Mouse (Mus musculus): Measurements from ENCODE around the gene Syk.
A peak's percentile ranks its signal among the peaks of the same experiment; 100 is the strongest.

Gene Syk

DNA sequence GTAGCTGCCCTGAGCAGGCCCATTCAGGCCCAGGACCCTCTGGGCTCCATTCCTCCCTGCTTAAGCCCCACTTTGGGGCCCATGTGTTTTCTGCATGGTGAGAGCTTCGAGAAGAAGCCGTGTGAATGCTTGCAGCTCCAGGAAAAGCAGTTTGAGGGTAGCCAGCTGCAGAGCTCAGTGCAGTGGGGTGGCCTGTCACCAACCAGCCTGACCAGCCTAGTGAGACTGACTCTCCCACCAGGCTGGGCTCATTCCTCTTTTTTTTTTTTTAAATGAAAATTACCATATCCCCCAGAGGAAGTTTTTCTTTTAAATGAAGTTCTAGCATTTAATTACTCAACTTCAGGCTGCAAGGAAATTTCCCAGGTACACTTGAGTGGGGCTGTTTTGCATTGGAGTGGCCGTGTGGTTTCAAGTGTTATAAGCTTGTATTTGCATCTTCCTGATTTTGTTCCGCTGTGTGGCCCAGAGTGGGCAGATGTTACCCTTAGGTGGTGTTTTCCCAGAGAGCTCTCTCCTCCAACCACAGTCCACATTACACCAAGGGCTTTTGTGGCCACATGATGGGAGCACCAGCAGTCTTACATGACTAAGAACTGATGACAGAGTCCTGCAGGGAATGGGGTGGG lies 17.2 kb downstream of the Syk start:
- DNase-seq (ENCODE audit: low spot score): no peak

DNA sequence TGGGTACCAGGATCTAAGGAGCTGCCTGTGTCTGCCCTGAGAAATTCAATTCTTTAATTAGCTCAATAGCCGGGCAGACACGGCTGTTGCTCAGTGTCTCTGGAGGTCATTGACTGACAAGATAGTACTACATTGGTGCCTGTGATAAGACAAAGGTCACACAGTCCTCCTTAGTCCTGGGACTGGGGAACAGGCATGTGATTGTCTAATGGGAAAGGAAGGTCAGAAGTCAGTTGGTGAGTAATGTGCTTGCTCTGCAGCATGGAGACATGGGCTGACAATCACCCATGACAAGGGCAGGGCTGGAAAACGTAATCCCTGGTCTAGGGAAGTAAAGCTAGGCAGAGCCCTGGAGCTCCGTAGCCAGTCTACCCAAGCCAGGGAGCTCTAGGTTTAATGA lies 19.8 kb downstream of the Syk start:
- no peak for DNase-seq (ENCODE audit: low spot score)

DNA sequence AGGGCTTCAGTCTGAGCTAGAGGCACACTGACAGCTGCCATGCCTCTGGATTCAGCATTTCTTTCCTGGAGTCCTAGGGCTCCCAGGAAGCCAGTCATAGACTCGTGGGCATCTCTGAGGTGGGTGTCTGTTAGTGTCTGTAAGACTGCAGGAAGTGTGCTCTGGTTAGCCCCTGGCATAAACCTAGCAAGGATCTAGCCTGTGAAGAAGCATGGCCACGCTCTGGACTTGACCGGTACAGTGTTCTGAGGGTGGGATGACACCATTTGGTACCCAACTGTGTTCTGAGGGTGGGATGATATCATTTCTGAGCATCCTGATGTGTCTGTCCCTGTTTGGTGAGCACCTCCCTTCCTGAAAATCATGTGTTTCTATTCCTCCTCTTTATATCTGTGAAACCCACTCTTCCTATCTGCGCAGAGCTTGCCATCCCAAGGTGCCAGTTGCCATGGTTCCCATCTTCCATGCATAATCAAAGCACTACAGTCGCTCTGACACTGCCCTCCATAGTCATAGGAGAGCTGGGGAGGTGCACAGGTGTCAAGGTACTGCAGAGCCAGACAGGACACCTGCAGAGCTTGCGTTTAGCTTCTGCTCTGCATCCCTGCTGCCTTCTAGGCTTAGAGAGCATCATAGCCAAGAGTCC lies 20.9 kb downstream of the Syk start:
- no peak for DNase-seq (ENCODE audit: low spot score)

DNA sequence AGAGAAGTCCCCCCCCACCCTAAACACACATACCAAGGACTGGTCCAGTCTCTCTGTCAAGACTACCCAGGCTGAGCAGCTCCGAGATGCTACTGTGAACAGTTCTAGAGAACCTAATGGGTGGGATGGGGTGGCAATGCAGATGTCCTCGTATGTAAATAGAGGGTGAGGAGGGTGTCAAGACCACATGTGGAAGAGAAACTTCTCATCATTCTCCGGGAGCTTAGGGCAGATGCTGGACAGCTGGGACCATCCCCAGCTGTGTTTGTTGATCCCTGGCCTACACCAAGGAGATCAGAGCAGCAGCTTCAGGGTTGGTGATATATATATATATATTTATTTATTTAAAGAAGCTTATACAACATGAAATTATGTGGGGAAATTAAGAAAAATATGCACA lies 22.0 kb downstream of the Syk start:
- no peak for DNase-seq (ENCODE audit: low spot score)

DNA sequence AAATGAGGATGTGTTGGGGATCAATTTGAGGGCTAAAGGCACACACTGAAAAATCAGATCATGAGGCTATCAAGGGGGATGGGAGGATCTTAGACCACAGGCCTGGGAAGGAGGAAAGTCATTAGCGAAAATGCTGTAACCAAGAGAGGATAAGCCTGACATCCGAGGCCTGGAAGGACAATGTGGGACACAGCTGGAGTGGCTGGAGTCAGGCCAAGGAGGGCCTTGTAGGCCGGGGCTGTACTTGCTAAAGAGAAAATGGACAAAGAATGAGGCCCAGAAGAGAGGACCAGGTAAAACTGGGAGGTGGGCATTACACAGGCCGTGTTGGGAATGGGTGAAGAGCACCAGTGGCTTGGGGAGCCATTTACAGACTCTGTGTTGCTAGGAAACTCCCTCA lies 22.9 kb downstream of the Syk start:
- peak; percentile 21 for DNase-seq (ENCODE audit: low spot score)

DNA sequence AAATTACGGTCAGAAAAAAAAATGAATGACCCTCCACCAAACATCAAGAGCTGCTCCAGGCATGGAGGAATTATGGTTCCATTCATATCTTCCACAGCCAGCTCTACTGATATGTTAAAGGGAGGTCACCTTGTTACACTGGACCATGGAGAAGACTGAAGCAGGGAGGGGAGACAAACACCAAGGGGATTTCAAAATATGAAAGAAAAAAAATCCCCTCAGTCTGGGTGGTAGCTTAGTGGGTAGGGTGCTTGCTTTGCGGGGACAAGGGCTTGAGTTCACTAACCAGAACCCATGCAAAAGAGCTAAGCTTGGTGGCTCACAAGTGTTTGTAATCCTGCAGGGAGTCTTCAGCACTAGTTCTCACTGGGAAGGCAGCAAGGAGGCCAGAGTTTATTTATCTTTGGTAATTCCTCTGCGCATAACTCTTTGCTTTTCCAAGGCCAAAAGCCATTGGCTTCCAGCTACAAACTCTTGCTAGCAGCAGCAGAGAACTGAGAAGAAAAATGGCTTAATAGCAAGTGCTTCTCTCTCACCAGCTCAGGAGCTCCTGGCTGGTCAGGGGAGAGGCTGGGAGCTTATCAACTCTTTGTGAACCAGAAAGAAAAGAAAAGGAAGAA lies 23.8 kb downstream of the Syk start:
- no peak for DNase-seq (ENCODE audit: low spot score)

DNA sequence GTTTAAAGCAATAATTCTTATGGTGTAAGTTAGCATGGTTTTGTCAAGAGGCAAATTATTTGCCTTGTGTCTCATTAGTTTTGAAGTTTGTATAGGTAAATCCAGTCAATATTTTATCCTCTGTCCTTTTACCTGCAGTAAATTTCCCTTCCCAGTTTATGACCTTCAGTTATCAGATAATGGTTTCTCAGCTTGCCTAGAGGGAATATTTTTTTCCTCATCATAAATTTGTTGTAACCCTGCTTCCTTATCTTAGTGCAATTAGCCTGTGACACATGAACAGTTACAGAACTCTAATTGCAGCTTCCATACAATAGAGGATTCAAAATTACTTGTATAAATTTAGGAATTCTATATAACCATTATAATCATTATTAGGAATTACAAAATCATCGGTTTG lies 25.0 kb downstream of the Syk start:
- DNase-seq (ENCODE audit: low spot score): no peak

DNA sequence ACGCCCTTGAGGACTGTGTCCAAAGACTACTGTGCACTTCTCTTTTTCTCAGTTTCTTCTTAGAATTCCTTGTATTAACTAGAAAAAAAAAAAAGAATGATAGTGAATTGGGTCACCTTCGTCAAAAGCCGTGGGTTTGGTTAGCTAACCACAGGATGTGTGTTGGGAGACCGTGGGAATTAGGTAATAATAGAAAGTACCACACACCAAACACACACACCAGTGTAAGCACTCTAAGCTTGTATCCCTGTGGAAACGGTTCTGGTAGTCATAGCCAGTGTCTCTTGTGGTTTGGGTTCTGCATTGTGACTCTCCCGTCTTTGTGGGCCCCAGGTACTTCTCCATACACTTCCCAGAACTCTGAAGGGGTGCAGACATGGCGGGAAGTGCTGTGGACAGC lies 27.5 kb downstream of the Syk start:
- no peak for DNase-seq (ENCODE audit: low spot score)

DNA sequence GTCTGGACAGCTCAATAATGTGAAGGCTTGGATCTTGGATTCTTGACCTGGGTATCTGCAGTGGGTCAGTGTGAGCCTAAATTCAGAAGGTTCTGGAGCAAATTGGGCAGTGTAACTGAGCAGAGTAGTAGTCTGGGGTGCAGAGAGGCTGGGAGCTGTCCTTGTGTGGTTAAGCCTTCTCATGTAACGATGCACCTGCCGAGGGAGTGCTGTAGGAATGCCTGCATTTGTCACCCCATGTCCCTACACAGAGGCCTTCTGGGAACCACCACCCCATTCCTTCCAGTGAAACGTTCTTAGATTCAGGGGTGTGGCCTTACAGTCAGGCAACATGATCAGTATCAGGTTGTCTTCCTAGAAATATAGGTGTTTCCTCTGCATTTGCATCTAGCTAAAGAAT lies 30.3 kb downstream of the Syk start:
- no peak for DNase-seq (ENCODE audit: low spot score)

DNA sequence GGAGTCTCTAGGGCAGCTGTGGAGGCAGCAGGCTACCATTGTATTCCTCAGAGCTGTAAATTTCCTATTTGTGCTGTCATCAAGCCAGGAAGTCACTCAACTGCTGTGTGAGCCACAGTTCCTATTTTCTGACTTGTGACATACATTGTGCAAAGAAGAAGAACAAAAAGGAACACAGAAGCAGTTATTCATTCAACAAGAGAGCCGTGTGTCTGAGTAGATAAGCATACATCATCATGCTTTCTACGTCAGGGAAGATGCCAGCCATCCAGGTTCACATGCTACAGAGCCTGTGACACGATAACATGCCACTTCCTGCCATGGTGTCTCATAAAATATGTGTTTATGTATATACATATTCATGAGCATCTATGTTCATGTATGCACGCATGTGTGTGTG lies 32.1 kb downstream of the Syk start:
- DNase-seq (ENCODE audit: low spot score): no peak

DNA sequence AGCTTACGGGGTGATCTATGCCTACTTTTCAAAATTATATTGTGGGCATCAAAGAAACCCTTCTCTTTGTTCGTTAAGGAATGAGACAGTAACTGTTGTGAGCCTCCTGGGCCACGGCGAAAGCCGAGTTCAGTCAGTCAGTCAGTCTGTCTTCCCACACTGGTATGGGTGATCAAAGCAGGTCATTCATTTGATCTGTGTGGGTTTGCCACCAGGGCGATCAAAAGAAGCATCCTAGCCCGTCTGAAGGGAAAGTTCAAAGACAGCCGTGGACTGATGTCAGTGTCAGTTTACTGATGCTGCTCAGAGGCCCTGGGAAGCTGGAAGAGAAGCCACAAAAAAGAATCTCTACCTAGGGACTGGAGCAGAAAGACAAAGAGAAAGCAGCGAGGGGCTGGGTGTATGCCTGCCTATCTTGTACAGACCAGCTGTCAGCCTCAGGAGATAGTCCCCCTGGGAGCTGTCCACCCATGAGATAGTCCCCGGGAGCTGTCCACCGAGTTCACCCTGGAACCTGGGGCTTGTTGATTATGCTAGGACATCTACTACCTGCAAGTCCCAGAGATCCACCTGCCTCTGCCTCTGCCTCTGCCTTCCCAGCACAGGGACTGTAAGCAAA lies 34.2 kb downstream of the Syk start:
- DNase-seq (ENCODE audit: low spot score): no peak

DNA sequence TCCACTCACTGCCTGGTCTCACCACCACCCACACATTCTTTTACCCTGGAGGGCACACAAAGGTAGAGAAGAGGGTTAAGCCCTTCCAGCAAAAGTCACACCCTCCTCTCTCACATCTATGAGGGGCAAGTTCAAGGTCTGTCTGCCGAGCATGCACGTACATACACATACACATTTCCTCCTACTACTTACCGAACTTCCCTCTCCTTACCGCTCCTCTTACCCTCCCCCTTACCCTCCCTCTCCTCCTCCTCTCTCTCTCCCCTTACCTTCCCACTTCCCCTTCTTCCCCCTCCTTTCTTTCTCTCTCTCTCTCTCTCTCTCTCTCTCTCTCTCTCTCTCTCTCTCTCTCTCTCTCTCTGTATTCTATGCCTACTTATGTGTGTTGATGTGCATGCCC lies 35.6 kb downstream of the Syk start:
- DNase-seq (ENCODE audit: low spot score): no peak

DNA sequence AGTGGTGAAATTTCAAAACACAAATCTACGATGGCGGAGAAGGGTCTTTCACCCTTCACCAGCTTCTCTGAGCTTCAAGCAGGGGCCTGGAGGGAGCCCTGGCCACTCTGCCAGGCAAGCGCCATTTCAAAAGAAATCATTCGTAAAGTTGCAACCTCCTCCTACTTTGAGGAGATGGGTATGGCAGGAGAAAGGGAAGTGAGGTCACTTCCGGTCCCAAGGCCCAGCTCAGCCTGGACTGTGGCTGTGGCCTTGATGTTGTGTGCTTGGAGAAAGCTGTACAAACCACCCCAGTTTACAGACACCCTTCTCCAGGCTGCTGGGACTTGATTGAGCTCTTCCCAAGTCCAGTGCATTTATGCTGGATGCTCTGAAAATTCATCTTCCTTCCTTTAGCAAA lies 36.5 kb downstream of the Syk start:
- DNase-seq (ENCODE audit: low spot score): no peak

DNA sequence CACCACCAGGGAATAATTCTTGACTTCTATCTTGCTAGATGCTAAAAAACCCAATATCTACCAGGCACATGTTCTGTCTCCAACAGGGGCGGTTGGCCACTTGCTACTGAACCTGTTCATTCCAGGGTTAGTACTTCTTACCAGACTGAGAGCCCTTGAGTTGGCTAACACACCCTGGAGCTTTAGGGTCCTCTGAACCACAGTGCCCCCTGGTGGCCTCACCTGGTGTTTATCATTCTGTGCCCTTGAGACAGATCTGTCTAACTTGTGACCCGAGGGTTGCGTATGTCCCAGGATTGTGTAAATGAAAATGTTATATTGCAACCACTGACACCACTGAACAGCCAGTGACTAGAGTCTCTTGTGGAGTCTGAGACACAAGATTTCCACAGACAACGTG lies 41.1 kb downstream of the Syk start:
- DNase-seq (ENCODE audit: low spot score): peak; percentile 64

DNA sequence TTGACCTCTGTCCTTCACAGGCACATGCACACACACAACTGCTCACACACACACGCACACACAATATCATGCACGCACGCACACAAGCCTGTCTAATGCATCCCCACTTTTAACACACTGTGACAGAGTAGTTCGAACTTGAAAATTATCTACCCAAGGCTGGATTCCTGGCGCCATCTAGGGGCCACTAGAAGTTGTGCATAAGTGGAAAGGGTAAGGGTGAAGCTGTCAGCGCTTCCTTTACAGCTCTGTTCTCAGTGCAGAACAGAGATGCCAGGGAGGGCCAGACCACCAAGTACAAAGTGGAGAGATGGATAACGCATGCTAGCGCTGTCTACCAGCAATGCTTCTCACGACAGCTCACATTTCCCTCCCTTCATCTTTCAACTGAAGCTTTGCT lies 45.6 kb downstream of the Syk start:
- peak; percentile 19 for DNase-seq (ENCODE audit: low spot score)

DNA sequence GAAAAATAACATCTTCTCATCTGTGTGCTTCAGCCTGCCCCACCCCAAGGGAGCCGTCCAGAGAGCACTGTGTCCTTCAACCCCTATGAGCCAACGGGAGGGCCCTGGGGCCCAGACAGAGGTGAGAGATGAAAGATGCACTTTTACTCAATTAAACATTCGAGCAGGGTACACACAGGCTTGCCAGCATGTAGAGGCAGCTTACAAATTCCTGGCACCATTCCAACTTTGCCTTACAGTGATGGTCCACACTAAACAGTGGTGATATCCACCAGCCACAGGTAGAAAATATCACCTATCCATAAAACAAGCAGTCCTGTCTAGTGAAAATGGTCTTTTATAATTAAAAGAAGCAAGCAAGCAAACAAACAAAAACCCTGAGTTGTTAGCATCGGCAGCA lies 48.7 kb downstream of the Syk start:
- DNase-seq (ENCODE audit: low spot score): no peak

DNA sequence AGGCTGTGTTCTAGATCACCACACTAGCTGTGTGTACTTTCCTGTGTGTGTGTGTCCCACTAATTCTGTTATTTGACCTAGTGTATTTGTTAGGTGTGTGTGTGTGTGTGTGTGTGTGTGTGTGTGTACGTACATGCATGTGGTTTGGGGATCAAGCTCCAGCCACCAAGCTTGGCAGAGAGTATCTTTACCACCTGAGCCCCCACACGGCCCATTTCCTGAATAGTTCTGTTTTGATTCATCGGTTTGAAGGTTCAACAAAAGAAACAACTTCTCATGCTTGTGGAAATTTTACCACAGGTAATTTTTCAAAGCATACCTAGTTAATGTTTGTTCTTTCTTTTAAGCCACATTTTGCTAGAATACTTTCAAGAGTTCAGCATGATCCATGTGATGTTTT lies 52.5 kb downstream of the Syk start:
- DNase-seq (ENCODE audit: low spot score): no peak

DNA sequence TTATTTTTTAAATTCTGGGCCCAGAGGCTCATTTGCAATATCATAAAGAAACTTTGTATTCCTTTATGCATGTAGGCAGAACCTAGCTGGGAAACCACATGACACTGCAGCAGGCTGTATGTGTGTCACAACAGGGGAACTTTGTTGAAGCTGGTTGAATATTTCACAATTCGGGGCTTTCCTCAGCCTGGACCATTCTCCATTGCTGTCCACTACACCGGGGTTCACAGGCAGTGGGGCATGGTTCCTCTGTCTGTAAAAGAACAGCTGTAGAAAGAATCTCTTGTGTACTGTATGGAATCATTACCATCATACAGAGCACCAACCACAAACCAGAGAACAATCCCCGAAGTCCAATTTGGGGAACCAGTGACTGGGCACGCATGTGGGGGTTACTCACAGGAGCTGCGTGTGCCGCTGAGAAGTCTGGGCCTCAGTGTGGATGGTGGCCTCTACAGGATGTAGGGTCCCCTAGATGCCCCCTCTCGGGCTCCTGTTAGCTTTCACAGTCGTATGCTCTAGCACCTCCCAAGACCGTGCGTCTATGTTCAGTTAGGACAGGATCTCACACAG lies 53.3 kb downstream of the Syk start:
- no peak for DNase-seq (ENCODE audit: low spot score)

DNA sequence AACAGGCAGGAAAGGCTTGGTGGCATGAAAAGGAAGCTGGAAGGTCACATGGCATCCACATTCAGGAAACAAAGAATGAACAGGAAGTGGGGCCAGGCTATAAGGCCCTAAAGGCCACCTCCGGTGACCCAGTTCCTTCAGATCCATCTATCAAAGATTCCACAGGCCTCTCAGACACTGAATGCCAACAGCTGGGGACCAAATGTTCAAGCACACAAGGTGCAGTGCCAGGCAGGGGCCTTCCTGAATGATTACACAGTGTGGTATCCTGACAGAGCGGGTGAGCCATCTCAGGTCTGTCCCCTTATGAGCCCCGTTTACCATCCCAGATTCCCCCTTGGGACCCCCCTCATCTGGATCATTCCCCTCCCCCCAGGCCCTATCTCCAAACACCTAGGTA lies 63.6 kb downstream of the Syk start:
- no peak for DNase-seq (ENCODE audit: low spot score)

DNA sequence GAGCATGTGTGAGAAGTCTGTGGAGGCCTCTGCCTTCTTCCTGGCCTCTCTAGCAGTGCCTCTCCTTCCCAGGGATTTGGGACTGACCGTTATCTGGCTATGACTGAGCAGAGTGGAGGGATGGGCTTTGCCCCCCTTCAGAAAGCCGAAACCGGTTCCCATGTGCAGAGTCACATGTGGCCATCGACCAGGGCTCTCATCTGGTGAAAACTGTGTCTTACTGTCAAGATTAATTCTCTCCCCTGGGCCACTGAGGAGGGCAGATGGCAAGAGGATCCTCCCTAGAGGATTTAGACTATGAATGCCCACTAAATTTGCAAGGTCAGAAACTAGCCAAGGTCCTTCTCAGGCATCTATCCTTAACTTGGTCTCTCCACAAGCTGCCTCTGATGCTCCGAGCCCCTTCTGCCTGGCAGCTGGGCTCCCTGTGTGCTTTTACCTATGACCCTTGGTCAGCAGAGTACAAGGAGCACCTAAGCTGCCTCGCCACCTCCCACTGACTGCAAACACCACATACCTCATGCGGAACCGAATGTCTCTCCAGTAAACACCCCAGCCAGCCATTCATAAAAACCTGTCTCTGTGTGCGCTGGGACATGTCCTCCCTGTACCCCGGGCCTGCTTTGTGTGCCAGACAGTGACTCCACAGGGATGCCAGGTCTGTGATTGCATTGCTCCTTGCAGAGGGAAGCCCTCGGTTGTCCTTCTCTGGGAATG lies 65.2 kb downstream of the Syk start:
- no peak for DNase-seq (ENCODE audit: low spot score)

DNA sequence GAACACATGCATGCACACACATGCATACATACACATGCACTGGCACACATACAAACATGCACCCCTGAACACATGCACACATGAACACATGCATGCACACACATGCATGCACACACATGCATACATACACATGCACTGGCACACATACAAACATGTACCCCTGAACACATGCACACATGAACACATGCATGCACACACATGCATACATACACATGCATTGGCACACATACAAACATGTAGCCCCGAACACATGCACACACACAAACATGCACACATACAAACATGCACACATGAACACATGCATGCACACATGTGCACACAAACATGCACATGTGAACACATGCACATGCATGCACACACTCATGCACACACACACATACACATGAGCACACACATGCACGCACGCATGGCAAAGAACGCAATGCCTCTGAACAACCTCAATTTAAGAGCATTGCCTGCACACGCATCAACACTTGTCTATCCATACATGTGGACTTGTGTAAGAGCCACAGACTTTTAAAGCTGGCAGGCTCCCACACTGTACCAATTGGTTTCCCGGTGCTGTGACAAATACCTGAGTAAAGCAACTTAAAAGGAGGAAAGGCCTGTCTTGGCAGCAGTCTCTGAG lies 66.9 kb downstream of the Syk start:
- DNase-seq (ENCODE audit: low spot score): no peak
